Mouse (Mus musculus): ENCODE data around the gene 4931406P16Rik.
"Not testable (repeated sequence)": the region's sequence is repeated elsewhere in the genome, so short reads cannot be mapped to it uniquely, and the experiment has no call there.

The 4931406P16Rik gene

GRCm38 (mm10) chr7:34313443-34313875, at the start of gene 4931406P16Rik:
TSS of gene 4931406P16Rik (minus strand) at chr7:34313551.
- DNase-seq (ENCODE audit: low read depth, low spot score), result peak; percentile 89

- peak; percentile 7 for DNase-seq (ENCODE audit: low read depth, low spot score)
Observed at GRCm38 (mm10) chr7:34355629-34356028, 42.3 kb upstream of the 4931406P16Rik start.

GRCm38 (mm10) chr7:34351997-34352396, 38.6 kb upstream of the 4931406P16Rik start:
- DNase-seq (ENCODE audit: low read depth, low spot score), result peak; percentile 20

GRCm38 (mm10) chr7:34350166-34350565, 36.8 kb upstream of the 4931406P16Rik start:
- no peak for DNase-seq (ENCODE audit: low read depth, low spot score)

DNA sequence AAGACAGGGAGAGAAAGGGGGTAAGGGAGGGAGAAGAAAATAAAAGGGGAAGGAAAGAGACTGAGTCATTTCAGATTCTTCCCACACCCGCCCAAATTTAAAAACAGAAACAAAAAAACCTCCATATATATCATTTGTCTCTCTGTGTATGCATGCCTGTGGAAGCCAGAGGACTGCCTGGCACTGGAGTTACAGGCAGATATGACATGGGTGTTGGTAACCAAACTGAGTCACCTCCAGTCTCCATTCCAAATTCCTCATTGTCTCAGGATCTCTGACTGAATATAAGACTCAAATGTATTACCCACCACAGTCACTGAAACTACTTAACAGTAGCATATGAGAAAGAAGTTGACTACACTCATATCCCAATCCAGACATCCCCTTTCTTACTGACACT, 34.7 kb upstream of the 4931406P16Rik start:
- no peak for DNase-seq (ENCODE audit: low read depth, low spot score)

DNA sequence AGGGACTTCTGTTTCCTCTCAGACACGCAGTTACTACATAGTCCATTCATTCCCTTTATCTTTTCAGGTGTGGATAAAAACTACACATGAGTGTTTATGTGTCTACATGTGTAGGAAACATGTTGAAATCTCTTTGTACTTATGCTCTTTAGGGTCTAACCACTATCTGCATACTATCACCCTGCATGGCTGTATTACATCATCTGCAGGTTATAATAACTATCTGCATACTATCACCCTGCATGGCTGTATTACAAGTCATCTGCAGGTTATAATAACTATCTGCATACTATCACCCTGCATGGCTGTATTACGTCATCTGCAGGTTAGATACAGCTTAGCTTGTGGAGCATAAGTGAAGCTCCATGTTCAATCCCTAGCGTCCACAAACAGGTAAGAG, 33.7 kb upstream of the 4931406P16Rik start:
- no peak for DNase-seq (ENCODE audit: low read depth, low spot score)

DNA sequence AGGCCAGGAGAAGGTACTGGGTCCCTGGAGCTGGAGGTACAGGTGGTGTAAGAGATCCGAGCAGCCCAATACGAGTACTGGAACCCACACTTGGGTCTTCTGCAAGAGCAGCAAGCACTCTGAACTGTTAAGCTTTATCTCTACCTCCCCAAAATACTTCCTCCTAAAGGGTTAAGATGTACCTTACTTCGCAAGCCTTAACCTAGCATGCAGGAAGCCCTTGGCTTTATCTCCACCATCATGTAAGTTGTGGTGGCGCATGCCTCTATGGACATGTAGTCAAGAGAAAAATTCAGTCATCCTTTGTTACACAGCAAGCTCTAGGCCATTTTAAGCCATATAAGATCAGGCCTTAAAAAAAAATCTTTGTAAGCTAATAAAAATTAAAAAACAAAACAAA, 33.2 kb upstream of the 4931406P16Rik start:
- no peak for DNase-seq (ENCODE audit: low read depth, low spot score)

GRCm38 (mm10) chr7:34342040-34342793, 28.9 kb upstream of the 4931406P16Rik start:
- DNase-seq (ENCODE audit: low read depth, low spot score), result no peak

DNA sequence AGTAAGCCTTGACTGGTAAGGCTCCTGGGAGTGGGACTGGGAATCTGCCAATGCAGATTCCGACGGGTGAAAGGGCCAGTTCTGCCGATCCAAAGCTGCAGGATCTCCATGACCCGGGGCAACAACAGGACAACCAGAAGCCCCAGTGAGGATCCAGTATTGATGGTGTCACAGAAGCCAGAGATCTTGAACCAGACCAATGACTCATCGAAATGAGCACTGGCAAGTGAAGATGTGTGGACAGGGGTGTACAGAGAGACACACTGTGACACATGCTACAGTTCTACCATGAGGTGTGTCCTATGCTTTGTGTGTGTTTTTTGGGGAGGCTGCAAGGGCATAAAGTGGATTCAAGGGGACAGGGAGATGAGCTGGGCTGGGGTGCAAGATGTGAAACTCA, 27.5 kb upstream of the 4931406P16Rik start:
- DNase-seq (ENCODE audit: low read depth, low spot score), result no peak

DNA sequence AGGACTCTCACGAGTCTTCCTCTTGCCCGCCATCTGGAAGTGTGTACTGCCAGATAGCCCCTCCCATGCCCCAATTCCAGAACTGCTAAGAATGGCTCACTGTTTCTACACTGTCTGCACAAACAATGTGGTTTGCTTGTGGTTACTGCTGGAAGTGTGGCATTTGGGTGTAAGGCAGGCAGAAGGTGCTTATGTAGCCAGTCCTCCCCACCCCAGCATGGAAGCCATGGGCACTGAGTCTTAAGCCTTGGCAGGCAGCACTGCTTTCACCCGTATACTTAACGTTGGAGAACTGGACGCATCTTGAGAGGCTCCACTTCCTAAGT, 25.8 kb upstream of the 4931406P16Rik start:
- DNase-seq (ENCODE audit: low read depth, low spot score), result no peak

- no peak for DNase-seq (ENCODE audit: low read depth, low spot score)
Observed at GRCm38 (mm10) chr7:34338445-34339163, 25.3 kb upstream of the 4931406P16Rik start.

DNA sequence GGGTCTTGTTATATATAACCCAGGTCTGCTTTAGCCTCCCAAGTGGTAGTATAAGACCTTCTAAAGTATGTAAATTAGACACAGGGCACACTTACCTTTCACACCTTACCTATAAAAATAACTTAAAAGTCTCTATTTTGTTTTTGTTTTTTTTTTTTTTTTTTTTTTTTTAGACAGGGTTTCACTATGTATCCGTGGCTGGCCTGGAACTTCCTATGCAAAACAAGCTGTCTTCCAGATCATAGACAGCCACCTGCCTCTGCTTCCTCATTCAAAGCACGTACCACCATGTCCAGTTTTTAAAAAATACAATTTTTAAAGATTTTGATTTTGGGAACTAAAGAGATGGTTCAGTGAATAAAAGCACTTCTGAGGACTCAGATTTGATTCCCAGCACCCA, 23.9 kb upstream of the 4931406P16Rik start:
- DNase-seq (ENCODE audit: low read depth, low spot score), result no peak

GRCm38 (mm10) chr7:34336545-34336944, 23.2 kb upstream of the 4931406P16Rik start:
- not testable (repeated sequence) for DNase-seq (ENCODE audit: low read depth, low spot score)

- DNase-seq (ENCODE audit: low read depth, low spot score), result no peak
Observed at GRCm38 (mm10) chr7:34327493-34327892, 14.1 kb upstream of the 4931406P16Rik start.

DNA sequence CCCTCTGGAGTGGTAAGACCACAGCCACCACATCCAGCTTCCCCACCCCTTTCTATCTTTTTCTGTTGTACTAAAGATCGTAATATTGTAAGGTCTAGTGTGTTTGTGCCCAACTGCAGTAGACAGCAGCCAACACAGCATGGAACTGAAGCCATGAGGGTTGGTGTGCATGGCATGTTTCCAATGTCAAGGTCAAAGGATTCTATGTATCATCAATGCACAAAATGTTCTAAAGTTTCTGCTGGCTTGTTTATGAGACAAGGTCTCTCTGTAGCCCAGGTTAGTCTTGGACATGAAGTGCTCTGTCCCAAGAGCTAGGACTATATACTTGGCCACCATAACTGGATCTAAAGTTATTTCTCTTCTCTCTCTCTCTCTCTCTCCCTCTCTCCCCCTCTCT, 11.5 kb upstream of the 4931406P16Rik start:
- DNase-seq (ENCODE audit: low read depth, low spot score), result no peak

DNA sequence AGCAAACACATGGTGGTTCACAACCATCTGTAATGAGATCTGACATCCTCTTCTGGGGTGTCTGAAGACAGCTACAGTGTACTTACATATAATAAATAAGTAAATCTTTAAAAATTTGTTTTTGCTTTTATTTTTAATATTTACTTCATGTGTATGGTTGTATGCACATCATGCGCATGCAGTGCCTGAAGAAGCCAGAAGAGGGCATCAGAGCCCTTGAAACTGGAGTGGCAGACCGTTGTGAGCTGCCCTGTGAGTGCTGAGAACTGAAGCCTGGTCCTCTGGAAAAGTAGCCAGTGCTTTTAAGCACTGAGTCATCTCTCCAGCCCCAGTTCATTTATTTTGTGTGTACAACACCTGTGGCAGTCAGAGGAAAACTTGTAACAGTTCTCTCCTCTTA, 10.7 kb upstream of the 4931406P16Rik start:
- no peak for DNase-seq (ENCODE audit: low read depth, low spot score)

DNA sequence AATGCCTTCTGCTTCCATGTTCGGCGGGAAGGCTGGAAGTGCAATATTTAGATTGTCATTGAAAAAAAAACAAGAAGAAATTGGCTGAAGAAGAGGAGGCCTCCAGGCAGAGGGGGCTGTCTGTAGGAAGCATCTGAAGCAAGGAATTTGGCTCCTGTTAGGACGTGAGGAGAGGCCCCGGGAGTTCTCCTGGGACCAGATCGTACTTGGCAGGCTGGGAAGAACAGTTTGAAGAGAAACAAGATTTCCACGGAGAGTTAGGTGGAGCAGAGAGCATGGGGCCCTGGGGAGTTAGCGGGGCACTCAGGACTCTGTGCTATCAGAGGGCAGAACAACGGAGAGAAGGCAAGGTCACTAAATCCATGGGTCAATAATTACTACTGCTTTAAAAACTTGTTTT, 10.0 kb upstream of the 4931406P16Rik start:
- no peak for DNase-seq (ENCODE audit: low read depth, low spot score)

DNA sequence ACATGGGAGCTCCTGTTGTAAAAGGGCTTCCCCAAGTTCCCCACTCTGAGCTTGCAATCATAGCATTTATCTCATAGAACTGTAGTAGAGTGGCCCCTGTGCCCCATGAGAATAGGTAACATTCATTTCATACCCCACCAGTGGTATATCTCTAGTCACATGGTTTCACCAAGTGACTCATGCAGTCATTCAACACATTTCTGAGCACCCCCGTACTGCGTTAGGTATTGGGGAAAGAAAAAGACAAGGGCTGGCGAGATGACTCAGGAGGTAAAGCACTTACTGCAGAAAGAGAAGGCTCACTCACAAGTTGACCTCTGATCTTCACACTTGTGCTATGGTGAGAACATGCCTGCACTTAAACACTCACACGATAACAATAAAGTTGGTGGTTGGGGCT, 8.6 kb upstream of the 4931406P16Rik start:
- no peak for DNase-seq (ENCODE audit: low read depth, low spot score)

GRCm38 (mm10) chr7:34321119-34321518, 7.8 kb upstream of the 4931406P16Rik start:
- no peak for DNase-seq (ENCODE audit: low read depth, low spot score)

DNA sequence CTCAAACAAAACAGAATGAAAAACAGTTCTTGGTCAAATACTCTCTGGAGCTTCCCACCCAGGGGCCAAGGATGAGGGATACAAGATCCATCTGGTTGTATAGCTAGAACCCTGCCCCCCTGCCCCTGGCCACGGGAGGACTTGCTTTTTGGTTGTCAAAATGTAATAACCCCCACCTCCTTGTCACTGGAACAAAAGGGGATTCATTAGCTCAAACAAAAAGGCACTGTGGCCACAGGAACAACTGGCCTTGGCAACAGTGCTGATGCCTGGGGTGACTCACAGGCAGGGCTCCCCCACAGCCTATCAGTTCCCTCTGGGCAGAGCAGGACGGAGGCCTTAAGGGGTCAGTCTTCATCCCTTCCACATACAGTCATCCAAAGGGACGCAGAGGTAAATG, 6.6 kb upstream of the 4931406P16Rik start:
- no peak for DNase-seq (ENCODE audit: low read depth, low spot score)

DNA sequence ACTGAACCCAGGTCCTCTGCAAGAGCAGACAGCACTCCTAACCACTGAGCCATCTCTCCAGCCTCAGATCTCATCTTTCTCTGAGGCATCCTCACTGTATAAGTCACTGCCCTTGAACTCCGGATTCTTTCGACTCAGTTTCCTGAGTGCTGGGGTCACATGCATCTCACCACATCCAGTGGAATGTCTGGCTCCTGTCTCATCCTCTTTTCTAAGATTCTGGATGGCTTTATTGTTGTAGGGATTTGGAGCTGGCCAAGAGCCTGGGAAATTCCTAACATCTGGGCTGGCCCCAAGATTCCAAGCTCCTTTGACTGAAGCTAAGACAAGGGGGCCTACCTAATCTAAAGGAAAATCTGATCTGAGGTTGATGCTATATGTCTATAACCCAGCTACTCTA, 5.8 kb upstream of the 4931406P16Rik start:
- DNase-seq (ENCODE audit: low read depth, low spot score), result no peak

GRCm38 (mm10) chr7:34317901-34318476, 4.6 kb upstream of the 4931406P16Rik start:
- no peak for DNase-seq (ENCODE audit: low read depth, low spot score)

Measured in CD4-positive helper T cell, adult 2 months (primary cell).